Mouse (Mus musculus) heart, postnatal 4 days (tissue): Measurements from ENCODE around the gene Meis2. TPM values are rescaled to one million over a fixed set of nuclear protein-coding genes. Genes with fewer than 3 reads are reported as not detected.
A peak's percentile ranks its signal among the peaks of the same experiment; 100 is the strongest.

Experiments used
- DNase-seq: peaks from one replicate; pipeline ENCODE4 v3.0.0; 2021
- total RNA-seq, 2 experiments: library from RNA; stranded (reverse); gene quantifications; 2 replicates each; pipeline ENCODE4 v1.2.3; 2021

The Meis2 gene
- total RNA-seq, 2 experiments from 2014 or later = 33.2 to 36.6 TPM

GRCm38 (mm10) chr2:116047365-116047764, 18.3 kb downstream of the Meis2 start:
- no peak for DNase-seq

- no peak for DNase-seq
Measured at GRCm38 (mm10) chr2:116045048-116045447, 20.6 kb downstream of the Meis2 start.

DNA sequence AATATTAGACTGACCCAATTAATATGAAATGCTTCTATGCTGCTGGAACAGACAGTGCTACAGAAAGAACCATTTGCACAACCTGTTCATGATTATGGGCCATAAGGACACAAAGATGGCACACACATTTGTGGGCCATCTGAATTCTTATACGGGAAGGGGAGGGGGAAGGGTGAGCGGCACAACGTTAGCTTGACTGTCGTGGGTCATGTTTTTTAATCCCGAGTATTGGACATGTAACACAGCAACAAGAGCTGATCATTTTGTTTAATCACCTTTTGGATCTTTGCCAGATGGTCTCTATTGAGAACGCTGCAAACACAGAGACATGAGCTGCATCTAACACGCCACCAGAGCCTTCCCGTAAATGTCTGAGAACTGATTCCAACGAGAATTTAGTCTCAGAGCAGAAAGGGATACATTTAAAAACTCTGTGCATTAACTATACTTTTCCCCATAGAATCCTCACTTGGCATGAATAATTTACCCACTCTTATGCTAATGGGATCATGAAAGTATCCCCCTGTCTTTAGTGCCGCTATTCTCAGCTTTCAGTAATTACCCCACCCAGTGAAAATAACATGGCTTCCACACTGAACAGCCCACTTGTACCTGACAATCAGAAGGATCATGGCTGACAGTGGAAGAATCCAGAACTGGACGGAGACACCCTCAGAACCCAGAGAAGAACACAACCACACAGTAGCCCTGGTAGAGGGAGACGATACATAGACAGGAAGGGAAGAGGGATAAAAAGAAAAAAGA, 22.5 kb downstream of the Meis2 start:
- no peak for DNase-seq

GRCm38 (mm10) chr2:116042447-116042846, 23.2 kb downstream of the Meis2 start:
- no peak for DNase-seq

DNA sequence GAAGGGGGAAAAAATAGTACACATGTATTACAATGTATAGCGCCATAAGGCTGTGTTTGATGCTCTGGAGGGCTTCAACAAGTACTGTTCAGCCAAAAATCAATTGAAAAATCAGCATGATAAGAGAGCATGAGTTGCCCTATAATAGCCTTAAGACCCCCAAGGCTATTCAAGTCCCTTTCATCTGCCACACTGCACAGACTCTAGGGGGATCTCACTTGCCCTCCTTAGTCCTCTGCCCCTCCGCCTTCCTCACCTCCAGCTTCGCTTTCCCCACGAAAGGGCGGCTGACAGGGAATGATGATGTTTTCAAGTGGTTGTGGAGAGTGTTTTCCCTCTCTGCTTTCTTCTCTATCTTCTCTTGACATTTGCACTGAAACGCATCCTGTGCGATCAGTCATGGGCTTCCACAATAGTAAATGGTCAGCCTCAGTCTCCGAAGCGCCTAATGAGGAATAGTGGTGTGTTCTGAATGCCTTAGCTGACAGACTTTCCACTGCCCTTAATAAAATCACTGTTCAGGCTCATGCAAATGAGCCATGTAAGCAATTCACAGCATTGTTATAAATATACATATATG, 23.9 kb downstream of the Meis2 start:
- no peak for DNase-seq

DNA sequence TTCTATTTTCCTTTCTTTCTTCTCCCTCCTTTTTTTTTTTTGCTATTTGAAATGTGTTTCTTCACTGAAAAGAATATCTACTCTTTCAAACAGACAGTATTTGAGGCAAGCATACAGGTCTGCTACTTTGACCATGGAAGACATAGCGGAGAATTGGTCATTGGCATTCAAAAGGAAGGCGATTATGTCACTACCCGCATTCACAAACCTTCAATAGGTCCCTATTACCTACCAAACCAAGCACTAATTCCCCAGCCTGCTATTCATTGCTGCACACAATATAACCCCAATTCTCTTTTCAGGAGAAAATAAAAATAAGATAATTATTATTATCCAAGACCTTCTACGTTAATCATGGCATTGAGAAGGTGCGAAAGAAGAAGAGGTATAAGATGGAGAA, 30.3 kb downstream of the Meis2 start:
- no peak for DNase-seq

GRCm38 (mm10) chr2:116028127-116028526, 37.5 kb downstream of the Meis2 start:
- peak; percentile 21 for DNase-seq

DNA sequence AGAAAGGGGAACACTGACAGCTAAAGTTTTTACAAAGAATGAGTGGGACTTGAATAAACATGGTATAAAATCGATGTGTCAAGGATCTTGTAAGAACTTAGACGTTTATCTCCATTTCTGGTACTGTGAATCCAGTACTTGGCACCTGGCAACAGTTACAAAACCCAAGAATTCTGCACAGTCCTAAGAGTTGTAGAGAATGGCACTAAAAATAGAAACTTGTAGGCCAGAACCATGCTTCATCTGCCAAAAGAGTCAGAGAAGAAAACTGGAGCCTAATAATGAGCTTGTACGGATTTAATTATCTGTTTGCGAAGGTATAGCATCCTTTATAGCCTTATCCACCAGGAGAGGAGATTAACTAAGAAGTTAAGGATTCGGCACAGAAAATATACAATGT, 42.8 kb downstream of the Meis2 start:
- DNase-seq = no peak

- no peak for DNase-seq
Measured at GRCm38 (mm10) chr2:116021931-116022330, 43.7 kb downstream of the Meis2 start.

DNA sequence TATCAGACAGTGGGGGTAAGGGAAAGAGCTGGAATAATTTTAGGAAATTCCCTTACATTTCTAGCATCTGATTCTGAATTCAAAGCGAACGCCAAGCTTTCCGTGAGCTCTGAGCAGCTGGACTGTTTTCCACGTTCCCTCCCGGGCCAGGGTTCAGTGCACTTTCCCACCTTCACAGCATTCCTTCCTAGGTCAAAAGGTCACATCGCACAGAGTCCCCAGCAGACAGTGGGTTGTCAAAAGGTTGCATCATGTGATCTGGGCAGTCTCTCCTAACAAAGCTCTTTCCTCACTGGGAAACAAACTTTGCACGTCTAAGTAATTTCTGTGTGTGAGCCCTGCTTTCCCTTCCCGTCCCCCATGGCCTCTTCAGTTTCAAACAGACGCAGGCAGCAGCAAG, 44.6 kb downstream of the Meis2 start:
- no peak for DNase-seq

- no peak for DNase-seq
Measured at GRCm38 (mm10) chr2:116020451-116020951, 45.1 kb downstream of the Meis2 start.

DNA sequence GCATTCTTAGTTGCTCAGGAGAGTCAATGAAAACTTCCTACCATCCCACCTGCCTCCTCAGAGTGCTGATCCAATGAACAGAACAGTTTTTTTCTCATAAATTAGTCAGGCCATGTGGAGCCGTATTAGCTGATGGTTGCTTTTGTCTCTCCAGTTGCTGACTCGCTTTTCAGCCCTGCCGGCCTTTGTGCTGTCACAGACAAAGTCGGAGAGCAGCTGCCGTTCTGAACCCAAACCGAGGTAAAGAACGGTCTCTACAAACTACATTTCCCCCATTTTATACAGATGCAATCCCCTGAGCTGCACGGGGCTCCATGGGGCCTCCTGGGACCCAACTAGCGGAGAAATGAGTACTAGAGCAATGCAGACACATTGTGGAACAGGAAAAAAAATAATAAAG, 45.7 kb downstream of the Meis2 start:
- no peak for DNase-seq

DNA sequence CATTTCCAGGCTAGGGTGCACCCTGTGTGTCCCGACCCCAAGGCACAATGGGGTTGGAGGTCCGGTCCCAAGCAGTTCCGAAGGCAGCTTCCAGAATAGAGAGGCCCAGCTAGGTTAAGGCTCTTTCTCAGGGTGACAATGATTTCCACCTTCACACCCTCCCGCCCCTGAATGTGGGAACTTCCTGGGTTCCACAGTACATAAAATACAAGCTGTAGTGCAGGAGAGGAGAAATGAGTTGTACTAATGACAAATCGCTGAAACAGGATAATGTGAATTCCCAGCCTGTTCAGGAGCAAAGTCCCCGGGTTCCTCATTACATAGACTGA, 46.2 kb downstream of the Meis2 start:
- no peak for DNase-seq

GRCm38 (mm10) chr2:116018781-116019465, 46.7 kb downstream of the Meis2 start:
- DNase-seq = no peak

DNA sequence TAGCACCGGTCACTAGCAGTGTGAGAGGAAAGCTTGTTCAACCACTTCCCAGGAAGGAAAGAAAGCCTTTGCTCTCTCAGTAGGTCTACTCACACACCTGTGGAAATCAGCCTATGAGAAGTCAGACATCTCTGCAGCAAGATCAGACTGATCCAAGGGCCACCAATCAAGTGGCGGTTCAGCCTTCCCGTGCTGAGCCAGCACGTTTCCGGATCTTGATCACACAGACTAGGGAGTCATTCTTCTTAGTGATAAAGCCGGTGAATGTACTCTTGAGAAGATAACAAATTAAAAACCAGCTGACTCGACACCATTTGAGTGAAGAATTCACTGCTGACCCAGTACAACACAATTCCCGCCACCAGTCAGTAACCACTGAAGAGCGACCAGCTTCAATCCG, 50.1 kb downstream of the Meis2 start:
- DNase-seq = no peak

GRCm38 (mm10) chr2:116010469-116010868, 55.2 kb downstream of the Meis2 start:
- DNase-seq = no peak

GRCm38 (mm10) chr2:116010061-116010460, 55.6 kb downstream of the Meis2 start:
- no peak for DNase-seq

DNA sequence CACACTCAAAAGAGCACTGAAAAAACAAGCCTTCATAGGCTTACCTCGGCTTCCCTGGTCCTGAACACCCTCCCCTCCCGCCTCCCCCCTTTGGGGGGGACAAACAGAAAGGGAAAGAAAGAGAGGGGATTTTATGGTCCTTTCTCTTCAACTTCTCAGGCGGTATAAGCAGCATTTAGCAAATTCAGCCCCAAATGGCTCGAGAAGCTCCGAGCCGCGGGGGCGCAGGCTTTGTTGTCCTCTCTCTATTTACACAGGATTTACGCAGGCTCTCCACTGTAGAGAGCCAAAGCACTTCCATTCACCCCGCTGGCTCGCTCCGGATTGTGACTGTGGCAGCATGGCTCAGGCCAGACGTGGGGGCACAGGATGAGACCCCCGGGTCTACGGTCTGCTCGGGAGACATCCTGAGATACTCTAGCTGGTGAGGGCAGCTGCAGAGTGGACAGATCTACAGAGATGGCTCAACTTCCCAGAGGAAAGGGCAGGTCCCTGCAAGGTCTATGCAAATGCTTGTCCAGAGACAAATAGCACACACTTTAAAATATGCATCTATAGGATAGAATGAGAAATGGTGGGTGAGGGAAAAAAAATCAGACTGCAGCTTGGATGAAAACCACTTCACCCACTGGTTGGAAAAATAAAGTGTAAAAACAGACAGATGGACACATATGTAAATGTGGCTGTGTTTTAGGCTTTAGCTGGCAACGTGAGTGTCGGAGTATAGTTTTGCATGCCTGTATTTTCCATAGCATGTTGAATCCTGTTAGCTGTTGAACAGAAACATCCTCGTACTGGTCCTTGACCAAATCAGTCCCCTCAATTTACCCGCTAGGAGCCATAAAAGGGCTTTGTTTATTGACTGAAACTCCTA, 56.3 kb downstream of the Meis2 start:
- DNase-seq = no peak

DNA sequence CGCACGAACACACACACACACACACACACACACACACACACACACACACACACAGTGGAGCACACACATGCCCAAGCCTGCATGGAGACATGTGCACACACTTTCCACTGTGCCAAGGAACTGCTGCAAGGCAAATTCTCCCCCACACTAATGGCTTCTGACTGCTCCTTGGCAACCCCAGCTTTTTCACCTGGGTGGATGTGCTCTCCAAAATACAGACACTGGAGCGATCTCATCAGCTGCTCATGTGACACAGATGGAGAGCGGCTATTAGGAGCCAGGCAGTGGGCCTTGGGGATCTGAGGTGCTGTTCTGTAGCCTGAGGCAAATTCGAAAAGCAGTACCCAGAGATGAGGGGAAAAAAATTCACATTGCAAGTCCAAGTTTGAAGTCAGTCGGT, 63.3 kb downstream of the Meis2 start:
- no peak for DNase-seq

GRCm38 (mm10) chr2:116001352-116002138, 64.1 kb downstream of the Meis2 start:
- DNase-seq = no peak

GRCm38 (mm10) chr2:116000514-116000913, 65.1 kb downstream of the Meis2 start:
- DNase-seq = no peak

- no peak for DNase-seq
Measured at GRCm38 (mm10) chr2:115998802-115999201, 66.8 kb downstream of the Meis2 start.
